Mouse (Mus musculus): ENCODE results near the gene Olfr1489. TPM values are rescaled to one million over a fixed set of nuclear protein-coding genes. Genes with fewer than 3 reads are reported as not detected.

The Olfr1489 gene
- not detected for polyA plus RNA-seq (2014; fragmentation: Illumina TruSeq; extraction: RNeasy Lipid Tissue Mini Kit (QIAGEN cat#74804); ENCODE audit: low read depth, low replicate concordance)

GRCm38 (mm10) chr19:13631321-13631720 lies at the start of gene Olfr1489:
Olfr1489 (plus strand) TSS chr19:13631621.

GRCm38 (mm10) chr19:13583211-13583610 lies 48.2 kb upstream of the Olfr1489 start, which contains the start of gene Olfr1484:
Olfr1484 (plus strand) TSS chr19:13583511.

GRCm38 (mm10) chr19:13617075-13617474 lies 14.3 kb upstream of the Olfr1489 start, which contains the start of gene Olfr1487:
Olfr1487 (plus strand) TSS chr19:13617375.

GRCm38 (mm10) chr19:13650791-13651190 lies 19.4 kb downstream of the Olfr1489 start, which contains the start of gene Olfr1490:
Olfr1490 (plus strand) TSS chr19:13651091.

Other genes with a start within 250 kb of the Olfr1489 start
- gene Olfr1469, start 223.8 kb upstream of the Olfr1489 start, polyA plus RNA-seq (2014; fragmentation: Illumina TruSeq; extraction: RNeasy Lipid Tissue Mini Kit (QIAGEN cat#74804); ENCODE audit: low read depth, low replicate concordance), result not detected
- not detected for gene Olfr1471, start 188.2 kb upstream of the Olfr1489 start, polyA plus RNA-seq (2014; fragmentation: Illumina TruSeq; extraction: RNeasy Lipid Tissue Mini Kit (QIAGEN cat#74804); ENCODE audit: low read depth, low replicate concordance)
- not detected for gene Olfr1472, start 175.5 kb upstream of the Olfr1489 start, polyA plus RNA-seq (2014; fragmentation: Illumina TruSeq; extraction: RNeasy Lipid Tissue Mini Kit (QIAGEN cat#74804); ENCODE audit: low read depth, low replicate concordance)
- not detected for gene Olfr1474, start 162.1 kb upstream of the Olfr1489 start, polyA plus RNA-seq (2014; fragmentation: Illumina TruSeq; extraction: RNeasy Lipid Tissue Mini Kit (QIAGEN cat#74804); ENCODE audit: low read depth, low replicate concordance)
- gene Olfr1475, start 151.4 kb upstream of the Olfr1489 start, polyA plus RNA-seq (2014; fragmentation: Illumina TruSeq; extraction: RNeasy Lipid Tissue Mini Kit (QIAGEN cat#74804); ENCODE audit: low read depth, low replicate concordance), result not detected
- not detected for gene Olfr1477, start 131.1 kb upstream of the Olfr1489 start, polyA plus RNA-seq (2014; fragmentation: Illumina TruSeq; extraction: RNeasy Lipid Tissue Mini Kit (QIAGEN cat#74804); ENCODE audit: low read depth, low replicate concordance)
- gene Olfr1480, start 103.7 kb upstream of the Olfr1489 start, polyA plus RNA-seq (2014; fragmentation: Illumina TruSeq; extraction: RNeasy Lipid Tissue Mini Kit (QIAGEN cat#74804); ENCODE audit: low read depth, low replicate concordance), result not detected
- not detected for gene Olfr1484, start 48.1 kb upstream of the Olfr1489 start, polyA plus RNA-seq (2014; fragmentation: Illumina TruSeq; extraction: RNeasy Lipid Tissue Mini Kit (QIAGEN cat#74804); ENCODE audit: low read depth, low replicate concordance)
- gene Olfr1487, start 14.2 kb upstream of the Olfr1489 start, polyA plus RNA-seq (2014; fragmentation: Illumina TruSeq; extraction: RNeasy Lipid Tissue Mini Kit (QIAGEN cat#74804); ENCODE audit: low read depth, low replicate concordance), result not detected
- not detected for gene Olfr1490, start 19.5 kb downstream of the Olfr1489 start, polyA plus RNA-seq (2014; fragmentation: Illumina TruSeq; extraction: RNeasy Lipid Tissue Mini Kit (QIAGEN cat#74804); ENCODE audit: low read depth, low replicate concordance)
- gene Olfr1491, start 65.6 kb downstream of the Olfr1489 start, polyA plus RNA-seq (2014; fragmentation: Illumina TruSeq; extraction: RNeasy Lipid Tissue Mini Kit (QIAGEN cat#74804); ENCODE audit: low read depth, low replicate concordance), result not detected
- not detected for gene Olfr1493-ps1, start 91.7 kb downstream of the Olfr1489 start, polyA plus RNA-seq (2014; fragmentation: Illumina TruSeq; extraction: RNeasy Lipid Tissue Mini Kit (QIAGEN cat#74804); ENCODE audit: low read depth, low replicate concordance)
- gene Olfr1494, start 108.1 kb downstream of the Olfr1489 start, polyA plus RNA-seq (2014; fragmentation: Illumina TruSeq; extraction: RNeasy Lipid Tissue Mini Kit (QIAGEN cat#74804); ENCODE audit: low read depth, low replicate concordance), result not detected
- gene Olfr1495, start 133.0 kb downstream of the Olfr1489 start, polyA plus RNA-seq (2014; fragmentation: Illumina TruSeq; extraction: RNeasy Lipid Tissue Mini Kit (QIAGEN cat#74804); ENCODE audit: low read depth, low replicate concordance), result not detected
- not detected for gene Olfr1496, start 146.3 kb downstream of the Olfr1489 start, polyA plus RNA-seq (2014; fragmentation: Illumina TruSeq; extraction: RNeasy Lipid Tissue Mini Kit (QIAGEN cat#74804); ENCODE audit: low read depth, low replicate concordance)
- not detected for gene Olfr1497, start 166.6 kb downstream of the Olfr1489 start, polyA plus RNA-seq (2014; fragmentation: Illumina TruSeq; extraction: RNeasy Lipid Tissue Mini Kit (QIAGEN cat#74804); ENCODE audit: low read depth, low replicate concordance)
- gene Olfr1499, start 187.8 kb downstream of the Olfr1489 start, polyA plus RNA-seq (2014; fragmentation: Illumina TruSeq; extraction: RNeasy Lipid Tissue Mini Kit (QIAGEN cat#74804); ENCODE audit: low read depth, low replicate concordance), result not detected
- not detected for gene Olfr1500, start 198.9 kb downstream of the Olfr1489 start, polyA plus RNA-seq (2014; fragmentation: Illumina TruSeq; extraction: RNeasy Lipid Tissue Mini Kit (QIAGEN cat#74804); ENCODE audit: low read depth, low replicate concordance)
- gene Olfr1501, start 219.1 kb downstream of the Olfr1489 start, polyA plus RNA-seq (2014; fragmentation: Illumina TruSeq; extraction: RNeasy Lipid Tissue Mini Kit (QIAGEN cat#74804); ENCODE audit: low read depth, low replicate concordance), result not detected
- gene Olfr1502, start 230.2 kb downstream of the Olfr1489 start, polyA plus RNA-seq (2014; fragmentation: Illumina TruSeq; extraction: RNeasy Lipid Tissue Mini Kit (QIAGEN cat#74804); ENCODE audit: low read depth, low replicate concordance), result not detected